Comparison of ENCODE assay signal across 12 mouse cellular contexts in genomic region chr1:86343969-86344861, GRCm38 (mm10). TPM values are rescaled to one million over a fixed set of nuclear protein-coding genes. Genes with fewer than 3 reads are reported as not detected.
DNase-seq lines count a peak whose midpoint lies in the region; ATAC-seq and TF ChIP-seq lines count a peak whose summit lies in the region.
"Had no signal": no experiment of that assay in that cellular context is flagged by ENCODE, and none has a peak within 500 bp of the region (broad histone marks: within the 10 kb centered on the region; RNA-seq: fewer than 3 reads in every experiment).

No protein-coding gene starts in this region.

- no peaks in the 10 kb centered on the region; the same call in 1 of the 2 replicates for H3K4me1 ChIP-seq in cerebellum, adult 2 months (ENCODE audit: control insufficient read depth, insufficient read depth, low read length)
- H3K4me1 ChIP-seq: hindbrain, embryonic 10.5 days; liver, embryonic 15.5 days had no signal

- no peak overlapping the region for H3ac ChIP-seq in myocyte (ENCODE audit: control insufficient read depth, insufficient read length)

- H3K36me3 ChIP-seq in myocyte (ENCODE audit: control insufficient read depth, insufficient read depth) = peaks cover 41% of the 10 kb centered on the region

- DNase-seq in A20 (ENCODE audit: low read depth, low spot score) (peak; percentile 71), adipocyte (ENCODE audit: low spot score) (no peak)
- DNase-seq in induced T-regulatory cell, adult 2 months (ENCODE audit: low read depth) = peak; percentile 84
- no peak for DNase-seq in cerebellum, adult 2 months
- DNase-seq in gastrocnemius, postnatal 14 days = no peak
- DNase-seq: cerebellum, postnatal 14 days; layer of hippocampus, postnatal 36 days; retina, postnatal 1 day had no signal

- no peak overlapping the region for H3K4me2 ChIP-seq in myocyte (ENCODE audit: low read depth)
- H3K4me2 ChIP-seq: liver, embryonic 15.5 days had no signal

- H3K27ac ChIP-seq in cerebellum, adult 2 months (ENCODE audit: insufficient read depth, low read length) = no peak overlapping the region
- H3K27ac ChIP-seq: hindbrain, embryonic 10.5 days; liver, embryonic 15.5 days had no signal

- ATAC-seq in CD4-positive, CD25-positive, alpha-beta regulatory T cell, adult 4 months = peak; percentile 87

- WGBS in cerebellum, adult 2 months = 79% methylated on average over 4 of the region's 4 CpGs

- no peak for TF ChIP-seq CTCF in cerebellum, adult 2 months (IDR thresholded peaks at IDR 0.05; ENCODE audit: borderline replicate concordance, insufficient read depth, low read depth, low read length)

- no peaks in the 10 kb centered on the region for H3K79me2 ChIP-seq in myocyte (ENCODE audit: control insufficient read depth, insufficient read depth)

- TF ChIP-seq POLR2A in myocyte (IDR thresholded peaks at IDR 0.05; ENCODE audit: insufficient read length, low read depth) = no peak
- TF ChIP-seq POLR2A in cerebellum, adult 2 months (IDR thresholded peaks at IDR 0.05; ENCODE audit: borderline replicate concordance, insufficient read depth, low read length) = no peak

- no peak overlapping the region for H3K4me3 ChIP-seq in myocyte
- H3K4me3 ChIP-seq in cerebellum, adult 2 months (replicated peaks; ENCODE audit: insufficient read depth, low read depth, low read length) = no peak overlapping the region
- H3K4me3 ChIP-seq: hindbrain, embryonic 10.5 days; liver, embryonic 15.5 days had no signal

- H3K27me3 ChIP-seq in myocyte (ENCODE audit: control insufficient read depth, insufficient read depth, insufficient read length) = no peaks in the 10 kb centered on the region
- no peaks in the 10 kb centered on the region for H3K27me3 ChIP-seq in cerebellum, adult 2 months (ENCODE audit: control insufficient read depth, insufficient read depth, low read length)
- H3K27me3 ChIP-seq: liver, embryonic 15.5 days had no signal

- intact Hi-C loops in gastrocnemius, postnatal 14 days (cut with DNase I; ENCODE audit: low total_unique reads) = no loop called here

TF ChIP-seq in myocyte, 11 proteins besides CTCF, POLR2A, EP300 and RAD21:
- TF ChIP-seq POLR2AphosphoS2 (IDR thresholded peaks at IDR 0.05; ENCODE audit: insufficient read length, low read depth) (peak; percentile 83), MAX (IDR thresholded peaks at IDR 0.05; ENCODE audit: low read depth) (no peak)

RNA-seq across cellular contexts. Expression of gene Ncl, which starts 15.0 kb away (rescaled TPM):
- 100 to 1,000 TPM; 304 to 334 TPM for polyA plus RNA-seq in CD4-positive, CD25-positive, alpha-beta regulatory T cell, adult 4 months (2017; shearing (Covaris generic))
- 131 TPM for polyA plus RNA-seq in myocyte (2012; fragmentation: generic; extraction: Trizol)
- polyA plus RNA-seq in cerebellum, adult 2 months (2012; rRNA removed) = 105 and 134 TPM in 2 replicates
- total RNA-seq in gastrocnemius, postnatal 14 days (2021) = 100 to 1,000 TPM; 107 to 120 TPM

RNA-seq across cellular contexts. Expression of gene B3gnt7, which starts 41.6 kb away (rescaled TPM):
- polyA plus RNA-seq in CD4-positive, CD25-positive, alpha-beta regulatory T cell, adult 4 months (2017; shearing (Covaris generic)) = not detected
- polyA plus RNA-seq in myocyte (2012; fragmentation: generic; extraction: Trizol) = not detected
- 1.0 and 1.3 TPM in 2 replicates for polyA plus RNA-seq in cerebellum, adult 2 months (2012; rRNA removed)
- under 1 TPM in 1 of 2 experiments, not detected in 1; 0.12 TPM for total RNA-seq in gastrocnemius, postnatal 14 days (2021)

Comparison
In these comparisons a context has a peak if more than half of its experiments do, and no peak if none do; other contexts are left out.
1. DNase-seq: peak in A20 (single experiment) and induced T-regulatory cell, adult 2 months (single experiment); none in cerebellum, adult 2 months (0 of 2), gastrocnemius, postnatal 14 days (single experiment) and adipocyte (single experiment).